Mouse (Mus musculus) lung, postnatal 4 days (tissue): ENCODE data around the gene Acap3.

Source experiments
- DNase-seq, 2 experiments: peaks; one replicate each; pipeline ENCODE4 v3.0.0; 2021

Acap3 gene

DNA sequence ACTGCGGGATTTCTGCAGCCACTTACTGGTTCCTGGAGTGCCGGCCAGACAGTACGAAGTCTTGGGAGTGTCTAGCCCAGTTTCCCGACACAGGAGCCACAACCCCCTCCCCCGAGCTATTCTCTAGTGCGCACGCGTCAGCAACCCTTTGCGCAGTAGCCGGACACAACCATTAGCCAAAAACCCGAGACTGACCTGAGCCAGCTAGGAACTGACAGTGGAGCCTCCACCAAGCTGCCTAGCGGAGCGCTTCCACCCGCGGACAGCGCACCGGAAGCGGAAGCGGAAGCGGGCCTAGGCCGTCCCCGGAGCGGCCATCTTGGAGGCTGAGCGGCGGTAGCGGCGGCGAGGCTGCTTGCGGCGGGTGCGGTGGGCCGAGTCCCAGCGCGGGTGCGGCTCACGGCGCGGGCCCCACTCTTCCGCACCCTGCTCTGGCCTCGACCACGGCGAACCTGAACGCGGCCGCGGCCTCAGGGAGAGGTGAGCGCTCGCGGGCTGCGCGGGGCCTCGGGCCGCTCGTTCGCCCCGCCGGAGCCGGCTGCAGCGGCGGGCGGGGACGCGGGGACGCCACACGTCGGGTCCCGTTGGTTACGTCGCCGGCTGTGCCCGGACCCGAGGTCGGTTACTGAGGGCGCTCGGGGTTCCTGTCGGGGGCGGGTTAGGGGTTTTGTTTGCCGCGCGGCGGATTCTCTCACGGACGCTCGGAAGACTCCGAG lies 52.1 kb downstream of the Acap3 start, which contains the start of gene Ube2j2:
Gene Ube2j2, plus strand, starts transcription at position 298 of the 716 bp plus-strand sequence.
- DNase-seq: peak; percentile 98 to 99

GRCm38 (mm10) chr4:155944271-155944670 lies 52.6 kb downstream of the Acap3 start:
- DNase-seq: peak in 1 of 2 experiments; percentile 23

GRCm38 (mm10) chr4:155947094-155947493 lies 55.5 kb downstream of the Acap3 start:
- DNase-seq: no peak

- DNase-seq: no peak
Measured at GRCm38 (mm10) chr4:155955491-155955890, 63.9 kb downstream of the Acap3 start.
